Mouse (Mus musculus) layer of hippocampus, adult 8-10 months (tissue): ENCODE data around the gene Uso1. TPM values are rescaled to one million over a fixed set of nuclear protein-coding genes. Genes with fewer than 3 reads are reported as not detected.
"Not testable (repeated sequence)": the region's sequence is repeated elsewhere in the genome, so short reads cannot be mapped to it uniquely, and the experiment has no call there.

Experiments used
- DNase-seq, 2 experiments: peaks; one replicate each; pipeline ENCODE4 v3.0.0; 2022; ENCODE audit warnings: low spot score in 2 of 2
- total RNA-seq, 4 experiments: library from RNA; stranded (reverse); gene quantifications; 2 replicates each; pipeline ENCODE4 v1.2.4; 2022

The Uso1 gene
- total RNA-seq, 4 experiments from 2014 or later: 69.7 to 86.9 (median 81.0) TPM

DNA sequence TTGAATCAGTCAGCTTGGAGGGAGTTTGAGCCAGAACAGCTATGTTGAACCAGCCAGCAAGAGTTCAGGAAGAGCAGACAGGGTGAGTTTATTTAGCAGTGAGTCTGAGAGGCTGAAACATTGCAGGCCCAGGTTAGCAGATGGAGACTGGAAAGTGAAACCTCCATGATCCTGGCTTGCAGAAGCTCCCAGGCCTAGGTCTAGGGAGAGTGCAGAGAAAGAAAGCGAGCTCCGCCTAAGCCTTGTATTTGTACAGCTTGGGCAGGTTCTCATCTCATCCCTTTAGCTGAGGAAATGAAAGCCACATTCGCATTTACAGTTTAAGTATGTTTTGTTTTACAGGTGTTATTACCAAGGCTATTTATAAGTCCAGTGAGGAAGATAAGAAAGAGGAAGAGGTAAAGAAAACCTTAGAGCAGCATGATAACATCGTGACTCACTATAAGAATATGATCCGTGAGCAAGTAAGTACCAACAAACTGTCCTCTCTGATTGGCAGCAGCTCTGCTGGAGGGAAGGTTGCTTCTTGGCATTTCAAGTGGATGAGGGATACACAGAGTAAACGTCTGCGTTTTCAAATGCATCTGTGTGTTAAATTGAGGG is 51.2 kb downstream of the Uso1 start:
- DNase-seq: no peak

DNA sequence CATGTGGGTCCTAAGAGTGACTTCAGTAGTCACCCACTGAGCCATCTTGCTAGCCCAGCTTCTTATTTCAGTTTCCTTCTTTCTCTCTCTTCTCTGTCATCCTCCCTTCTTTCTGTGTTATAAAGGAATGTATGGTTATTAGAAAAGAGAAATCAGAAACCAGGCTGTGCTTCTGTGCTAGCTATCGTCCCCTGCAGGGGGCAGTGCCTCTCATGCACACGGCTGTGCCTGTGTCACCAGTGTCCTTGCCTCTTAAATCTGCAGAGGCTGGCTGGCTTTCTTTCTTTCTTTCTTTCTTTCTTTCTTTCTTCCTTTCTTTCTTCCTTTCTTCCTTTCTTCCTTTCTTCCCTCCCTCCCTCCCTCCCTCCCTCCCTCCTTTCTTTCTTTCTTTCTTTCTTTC is 58.0 kb downstream of the Uso1 start:
- DNase-seq: not testable (repeated sequence)

- no peak for DNase-seq
Observed at GRCm38 (mm10) chr5:92196895-92197811, 59.4 kb downstream of the Uso1 start.

DNA sequence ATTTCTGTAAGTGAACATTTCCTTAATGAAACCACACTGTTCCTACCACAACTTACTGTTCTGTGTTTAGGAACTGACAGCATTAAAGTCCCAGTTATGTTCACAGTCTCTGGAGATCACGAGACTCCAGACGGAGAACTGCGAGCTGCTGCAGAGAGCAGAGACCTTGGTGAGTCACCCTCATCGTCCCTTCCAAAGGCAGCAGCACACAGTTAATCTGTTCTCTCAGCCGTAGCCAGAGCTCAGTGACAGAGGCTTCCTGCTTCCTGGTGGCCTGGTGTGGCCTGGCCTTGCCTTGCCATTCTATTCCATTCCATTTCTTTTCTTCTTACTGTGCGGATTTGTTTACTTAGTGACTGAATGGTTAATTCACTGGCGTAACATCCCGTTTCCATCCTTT is 60.5 kb downstream of the Uso1 start:
- no peak for DNase-seq

DNA sequence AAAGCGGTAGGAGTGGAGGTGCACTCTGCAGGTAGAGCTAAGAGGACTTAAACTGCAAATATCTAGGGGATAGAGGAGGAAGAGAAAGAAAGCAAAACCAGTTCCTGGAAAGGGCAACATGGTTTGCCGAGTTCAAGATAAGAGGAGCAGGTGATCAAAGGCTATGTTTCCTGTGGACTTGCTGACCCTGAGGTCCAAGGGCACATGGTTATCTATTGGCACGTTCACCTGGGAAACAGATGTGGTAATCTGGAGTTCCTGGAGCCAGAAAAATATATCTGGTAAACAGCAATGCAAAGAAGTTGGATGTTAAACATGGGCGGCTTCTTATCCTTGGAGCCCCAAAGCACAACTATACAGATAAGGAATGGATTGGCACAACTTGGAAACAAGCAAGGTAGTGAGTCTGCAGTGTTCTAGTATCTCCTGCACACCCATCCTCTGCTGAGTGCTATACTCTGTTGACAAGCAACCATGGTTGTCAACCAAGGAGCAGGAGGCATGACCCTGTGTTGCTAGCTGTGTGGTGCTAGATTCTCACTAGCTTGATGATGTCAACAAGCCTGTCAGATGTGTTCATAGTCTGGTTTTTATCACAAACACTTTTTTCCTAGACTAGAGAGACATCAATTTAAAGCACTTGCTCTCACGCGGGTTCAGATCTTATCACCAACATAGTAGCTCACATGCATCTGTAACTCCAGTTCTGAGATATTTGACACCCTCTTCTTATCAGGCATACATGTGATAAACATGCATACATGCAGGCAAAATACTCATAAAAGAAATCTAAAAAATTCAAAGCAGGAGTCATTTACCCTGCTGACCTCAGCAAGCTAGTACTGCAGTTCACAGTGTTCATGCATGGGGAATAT is 66.7 kb downstream of the Uso1 start:
- DNase-seq: no peak

DNA sequence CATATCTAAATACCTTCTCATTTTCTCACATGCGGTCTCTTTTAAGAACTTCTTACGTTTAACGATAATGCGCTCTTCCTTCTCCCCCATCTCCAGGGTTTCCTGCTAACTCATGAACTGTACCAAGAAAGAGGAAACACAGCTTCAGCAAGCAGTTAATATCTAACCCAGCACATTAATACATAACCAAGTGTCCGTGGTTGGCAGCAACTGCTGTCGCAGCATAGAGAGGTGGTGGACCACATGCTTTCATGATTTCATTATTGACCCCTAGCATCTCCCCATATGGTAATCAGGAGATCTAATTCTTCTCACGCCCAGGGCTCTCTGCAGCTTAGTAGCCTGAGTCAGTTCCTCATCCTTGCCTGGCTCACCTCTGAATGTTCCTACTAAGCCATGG is 67.4 kb downstream of the Uso1 start:
- no peak for DNase-seq

GRCm38 (mm10) chr5:92205706-92206105 is 68.0 kb downstream of the Uso1 start:
- DNase-seq: no peak

DNA sequence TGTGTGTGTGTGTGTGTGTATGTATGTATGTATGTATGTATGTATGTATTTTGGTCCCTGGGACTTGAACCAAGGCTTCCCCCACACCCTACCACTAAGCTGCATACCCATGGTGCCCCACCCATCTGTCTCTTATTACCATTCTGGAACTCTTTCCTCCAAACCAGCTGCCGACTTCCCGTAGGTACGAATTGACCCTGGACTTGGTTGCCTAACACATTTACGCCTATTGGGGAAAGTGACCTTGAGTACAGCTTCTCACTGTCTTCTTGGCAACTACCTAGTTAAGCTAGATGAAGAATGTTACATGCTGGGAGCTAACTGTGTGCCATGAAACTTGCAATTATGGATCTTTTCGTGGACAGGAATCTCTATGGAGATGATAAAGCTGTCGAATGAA is 68.4 kb downstream of the Uso1 start:
- no peak for DNase-seq

DNA sequence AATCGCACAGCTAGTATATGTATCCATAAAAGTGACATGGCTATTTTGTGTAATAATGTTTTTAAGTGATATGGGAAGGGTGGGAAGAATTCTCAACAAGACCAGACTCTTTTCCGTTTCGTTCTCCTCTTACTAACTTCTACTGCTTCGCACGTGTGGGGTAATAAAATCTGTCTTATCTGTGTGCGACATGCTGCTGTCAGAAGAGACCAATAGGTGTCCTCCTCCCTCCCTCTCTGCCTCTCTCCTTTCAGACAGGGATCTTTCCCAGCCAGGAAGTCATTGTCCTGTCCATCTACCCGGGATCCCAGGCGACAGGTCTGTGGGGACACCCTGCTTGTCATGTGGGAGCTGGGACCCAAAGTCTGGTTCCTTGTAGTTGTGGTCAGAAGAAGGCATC is 72.5 kb downstream of the Uso1 start:
- DNase-seq: no peak

GRCm38 (mm10) chr5:92212231-92212630 is 74.5 kb downstream of the Uso1 start:
- DNase-seq: no peak

DNA sequence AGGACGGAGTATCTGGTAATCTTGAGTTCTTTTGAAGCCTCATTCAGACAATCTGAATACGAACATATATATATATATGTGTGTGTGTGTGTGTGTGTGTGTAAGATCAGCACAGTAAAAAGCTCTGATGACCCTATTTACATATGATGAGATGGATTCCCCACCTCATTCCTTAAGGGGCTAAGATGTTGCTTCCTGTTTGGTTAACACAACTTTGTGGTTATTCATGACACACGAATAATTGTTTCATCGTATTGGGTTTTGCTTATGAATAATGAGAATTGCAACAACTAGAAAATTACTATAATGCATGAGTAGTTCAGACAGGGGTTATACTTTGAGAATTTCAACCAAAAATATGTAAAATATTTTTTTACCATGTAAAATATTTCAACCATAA is 77.6 kb downstream of the Uso1 start, which contains the start of gene U90926:
Gene U90926, minus strand, starts transcription at position 101 of the 400 bp plus-strand sequence.
- no peak for DNase-seq

DNA sequence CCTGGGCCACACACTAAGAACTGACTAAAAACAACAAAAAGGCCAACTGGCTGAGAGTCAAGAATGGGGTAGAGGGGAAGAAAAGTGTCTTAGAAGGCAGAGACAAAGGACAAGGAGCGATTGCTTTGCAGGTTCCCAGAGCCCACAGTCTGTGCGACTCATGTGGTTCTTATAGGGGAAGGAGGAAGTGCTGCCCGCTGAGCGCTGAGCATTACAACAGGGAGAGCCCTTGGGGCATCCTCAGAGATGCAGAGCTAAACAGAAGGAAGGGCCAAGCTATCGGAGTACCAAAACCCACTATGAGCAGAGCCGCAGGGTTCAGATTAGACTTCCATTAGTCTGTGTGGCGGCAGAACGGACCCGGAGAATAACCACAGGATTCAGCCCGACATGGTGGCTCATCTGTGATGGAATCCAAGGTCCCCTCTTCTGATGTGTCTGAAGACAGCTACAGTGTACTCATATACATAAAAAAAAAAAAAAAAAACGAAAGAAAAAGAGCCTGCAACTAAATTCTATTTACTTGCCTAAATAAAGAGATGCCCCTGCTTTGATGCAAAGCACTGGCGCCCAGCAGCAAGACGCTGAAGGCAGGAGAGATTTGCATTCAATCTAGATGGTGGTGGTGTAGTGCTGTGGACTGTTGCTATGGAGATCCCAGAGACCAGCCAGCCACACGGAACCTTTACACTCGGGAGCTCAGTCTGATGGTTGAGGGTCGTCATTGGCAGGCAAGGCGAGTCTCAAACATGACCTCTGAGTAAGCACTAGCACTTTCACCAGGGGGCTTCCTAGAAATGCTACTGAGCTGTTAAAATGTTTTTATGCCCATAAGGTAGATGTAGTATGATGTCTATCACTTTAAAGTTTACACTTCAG is 81.4 kb downstream of the Uso1 start:
- no peak for DNase-seq

- DNase-seq: no peak
Observed at GRCm38 (mm10) chr5:92219826-92220225, 82.1 kb downstream of the Uso1 start.

DNA sequence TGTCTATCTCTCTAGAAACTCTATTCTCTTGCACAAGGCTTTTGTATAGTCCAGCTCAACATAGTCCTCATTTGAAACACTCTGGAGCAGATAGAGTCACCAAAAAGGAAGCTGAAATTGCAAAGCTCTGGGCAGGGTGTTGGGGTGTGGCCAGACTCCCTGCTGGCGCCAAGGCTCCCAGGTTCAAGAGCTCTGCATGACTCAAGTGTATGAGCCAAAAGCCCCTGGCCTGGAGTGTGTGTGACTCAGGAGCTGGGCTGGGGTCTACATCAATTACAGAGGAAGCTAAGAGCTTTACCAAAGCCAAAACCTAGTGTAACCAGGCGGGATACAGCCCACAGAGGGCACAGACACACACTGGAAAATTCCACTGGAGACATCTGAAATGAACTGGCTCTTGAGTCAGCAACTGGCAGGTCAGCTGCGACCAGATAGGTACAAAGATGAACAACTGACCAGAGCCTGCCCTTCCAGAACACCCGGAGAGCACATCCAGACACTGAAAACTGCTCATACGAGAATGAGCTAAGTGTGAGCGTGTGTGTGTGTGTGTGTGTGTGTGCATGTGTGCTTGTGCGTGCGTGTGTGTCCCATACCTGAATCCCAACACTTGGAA is 82.7 kb downstream of the Uso1 start:
- DNase-seq: no peak

DNA sequence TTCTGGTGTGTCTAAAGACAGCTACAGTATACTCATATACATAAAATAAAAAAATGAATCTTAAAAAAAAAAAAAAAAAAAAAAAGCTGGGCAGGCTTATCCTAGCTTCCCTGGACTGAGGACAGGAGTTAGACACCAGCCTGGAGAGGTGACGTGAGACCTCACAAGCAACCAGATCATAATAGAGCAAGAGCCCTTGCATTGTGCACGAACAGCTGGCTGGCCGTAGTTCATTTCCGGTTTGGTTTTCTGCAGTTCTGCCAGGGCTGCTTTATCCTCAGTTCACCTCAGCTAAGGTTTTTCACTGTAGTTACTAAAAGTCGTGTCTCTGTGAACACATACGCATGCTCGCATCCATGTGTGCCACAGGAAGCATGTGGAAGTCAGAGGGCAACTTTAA is 90.0 kb downstream of the Uso1 start:
- no peak for DNase-seq

GRCm38 (mm10) chr5:92228776-92229175 is 91.0 kb downstream of the Uso1 start:
- DNase-seq: no peak

GRCm38 (mm10) chr5:92229514-92229913 is 91.8 kb downstream of the Uso1 start:
- no peak for DNase-seq

- no peak for DNase-seq
Observed at GRCm38 (mm10) chr5:92230306-92230705, 92.6 kb downstream of the Uso1 start.

DNA sequence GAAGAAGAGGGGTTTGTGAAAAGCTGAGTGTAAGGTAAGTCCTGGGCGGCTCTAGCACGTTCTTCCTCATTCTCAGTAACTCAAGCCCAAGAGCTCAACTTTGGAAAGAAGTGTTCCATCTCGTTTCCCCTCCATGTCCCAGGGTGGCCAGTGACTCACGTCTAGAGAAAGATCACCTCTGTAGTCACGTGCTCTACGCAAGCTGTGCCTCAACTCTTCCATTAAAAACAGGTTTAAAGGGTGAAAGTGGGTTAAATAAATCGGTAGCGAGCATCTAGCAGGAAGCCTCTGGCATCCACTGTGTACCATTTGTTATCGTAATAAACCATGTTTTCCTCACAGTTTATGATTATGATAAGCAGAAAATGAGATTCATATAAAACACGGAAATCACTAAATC is 94.1 kb downstream of the Uso1 start:
- no peak for DNase-seq

GRCm38 (mm10) chr5:92233366-92233765 is 95.6 kb downstream of the Uso1 start:
- DNase-seq: no peak
